Mouse (Mus musculus) forelimb bud, embryonic 11.5 days (tissue): ENCODE data around the gene Cst3.

Experiments
- DNase-seq: peaks from one replicate; pipeline ENCODE4 v3.0.0-alpha.2; 2012; ENCODE audit warnings: low read depth, low spot score

The Cst3 gene

GRCm38 (mm10) chr2:148856630-148857400, 18.7 kb downstream of the Cst3 start:
- no peak for DNase-seq

- DNase-seq, result peak; percentile 62
Measured at GRCm38 (mm10) chr2:148851116-148851906, 24.2 kb downstream of the Cst3 start.

- no peak for DNase-seq
Measured at GRCm38 (mm10) chr2:148839224-148839623, 36.3 kb downstream of the Cst3 start.

GRCm38 (mm10) chr2:148838075-148838777, 37.3 kb downstream of the Cst3 start:
- DNase-seq, result no peak

- DNase-seq, result no peak
Measured at GRCm38 (mm10) chr2:148834912-148835311, 40.6 kb downstream of the Cst3 start, which contains the start of gene Cst9. Cst9 (plus strand) TSS chr2:148835147.

- no peak for DNase-seq
Measured at GRCm38 (mm10) chr2:148825986-148826385, 49.5 kb downstream of the Cst3 start.
